ENCODE assay signal across 15 mouse cellular contexts in genomic region chr12:119451232-119451631, GRCm38 (mm10).
"Had no signal": no experiment of that assay in that cellular context is flagged by ENCODE, and none has a peak within 500 bp of the region (broad histone marks: within the 10 kb centered on the region; RNA-seq: fewer than 3 reads in every experiment).

No protein-coding gene starts in this region.

- H3K27ac ChIP-seq: left cerebral cortex, adult 2 months; limb, embryonic 15.5 days; liver, embryonic 12.5 days; midbrain, embryonic 15.5 days; neural tube, embryonic 13.5 days; stomach, embryonic 15.5 days had no signal

- H3K4me2 ChIP-seq: limb, embryonic 15.5 days; liver, embryonic 12.5 days; midbrain, embryonic 11.5 days; midbrain, embryonic 15.5 days; neural tube, embryonic 13.5 days; stomach, embryonic 15.5 days had no signal

- H3K4me3 ChIP-seq: left cerebral cortex, adult 2 months; limb, embryonic 15.5 days; liver, embryonic 12.5 days; midbrain, embryonic 15.5 days; neural tube, embryonic 13.5 days; stomach, embryonic 15.5 days had no signal

- H3K9me3 ChIP-seq: limb, embryonic 15.5 days; liver, embryonic 12.5 days; midbrain, embryonic 15.5 days; neural tube, embryonic 13.5 days; stomach, embryonic 15.5 days had no signal

- ATAC-seq: liver, embryonic 12.5 days; lung, postnatal 0 days; midbrain, embryonic 15.5 days had no signal

- H3K36me3 ChIP-seq: limb, embryonic 15.5 days; liver, embryonic 12.5 days; midbrain, embryonic 15.5 days; neural tube, embryonic 13.5 days; stomach, embryonic 15.5 days had no signal

- DNase-seq: kidney, adult 9 months; kidney, postnatal 10 days; lung, postnatal 36 days; retina, postnatal 1 day; right cerebral cortex, postnatal 14 days; thymus, adult 2 months; thymus, postnatal 25 days had no signal

- H3K4me1 ChIP-seq: limb, embryonic 15.5 days; liver, embryonic 12.5 days; midbrain, embryonic 15.5 days; neural tube, embryonic 13.5 days had no signal

- H3K27me3 ChIP-seq: limb, embryonic 15.5 days; liver, embryonic 12.5 days; midbrain, embryonic 15.5 days; neural tube, embryonic 13.5 days; stomach, embryonic 15.5 days had no signal

- H3K9ac ChIP-seq: limb, embryonic 15.5 days; liver, embryonic 12.5 days; midbrain, embryonic 15.5 days; neural tube, embryonic 13.5 days; stomach, embryonic 15.5 days had no signal
